Mouse (Mus musculus) limb, embryonic 15.5 days (tissue): Measurements from ENCODE around the gene Gm10272. TPM values are rescaled to one million over a fixed set of nuclear protein-coding genes. Genes with fewer than 3 reads are reported as not detected.

ENCODE experiments used
- ATAC-seq: fragments of 200-750 bp; cut with Nextera tagmentation; 2 replicates; pipeline ENCODE4 v1.8.0; 2017; ENCODE audit warnings: low read depth, moderate TSS enrichment; ENCODE audit not compliant: insufficient number of reproducible peaks, low FRiP score, low TSS enrichment
- H3K27ac ChIP-seq: fragments of 300-500 bp; sonication (generic); 2 replicates; pipeline ENCODE4 v1.5.1; 2015; ENCODE audit warnings: moderate library complexity, mild to moderate bottlenecking, inconsistent platforms
- H3K27me3 ChIP-seq: fragments of 300-500 bp; sonication (generic); 2 replicates; pipeline ENCODE4 v1.6.1; 2015; ENCODE audit warnings: inconsistent platforms
- H3K36me3 ChIP-seq: fragments of 300-500 bp; sonication (generic); 2 replicates; pipeline ENCODE4 v1.6.1; 2015; ENCODE audit warnings: inconsistent platforms
- H3K4me1 ChIP-seq: fragments of 300-500 bp; sonication (generic); 2 replicates; pipeline ENCODE4 v1.6.1; 2015; ENCODE audit warnings: inconsistent platforms
- H3K4me2 ChIP-seq: fragments of 300-500 bp; sonication (generic); 2 replicates; pipeline ENCODE4 v1.6.1; 2015; ENCODE audit warnings: mild to moderate bottlenecking, inconsistent platforms
- H3K4me3 ChIP-seq: fragments of 300-500 bp; sonication (generic); 2 replicates; pipeline ENCODE4 v1.5.1; 2015; ENCODE audit warnings: mild to moderate bottlenecking, inconsistent platforms
- H3K9ac ChIP-seq: fragments of 300-500 bp; sonication (generic); 2 replicates; pipeline ENCODE4 v1.6.1; 2015; ENCODE audit warnings: inconsistent platforms
- H3K9me3 ChIP-seq: fragments of 300-500 bp; sonication (generic); 2 replicates; pipeline ENCODE4 v1.6.1; 2016; ENCODE audit warnings: inconsistent platforms
- WGBS: fragments of 180-500 bp; shearing (Covaris S2); methylation state at CpG from one replicate; pipeline ENCODE4 v1.1.7; 2015; 5-methylcytosine and 5-hydroxymethylcytosine counted together
- polyA plus RNA-seq: library from polyadenylated mRNA; unstranded; fragments of >200 nt; fragmentation: Nextera tagmentation; extraction: Ambion mirVana; gene quantifications from 2 replicates; pipeline ENCODE4 v1.2.1, GENCODE M21; 2015

Gm10272 gene
- polyA plus RNA-seq, result not detected in 2 replicates

DNA sequence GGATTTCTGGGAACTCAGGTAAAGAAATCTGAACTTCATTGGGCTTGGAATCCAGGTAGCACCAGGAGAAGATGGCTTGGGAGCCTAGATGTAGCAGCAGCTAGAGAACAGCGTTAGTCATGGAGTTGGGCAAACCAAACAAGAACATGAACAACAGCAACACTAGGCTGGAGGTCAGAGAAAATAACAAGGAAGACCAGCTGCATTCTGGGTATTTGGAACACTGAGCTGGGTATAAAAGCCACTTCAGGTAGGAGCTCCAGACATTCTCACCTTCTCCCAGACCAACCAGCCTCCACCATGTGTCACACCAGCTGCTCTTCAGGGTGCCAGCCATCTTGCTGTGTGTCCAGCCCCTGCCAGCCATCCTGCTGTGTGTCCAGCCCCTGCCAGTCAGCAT lies at the start of gene Gm10272:
TSS of gene Gm10272 (plus strand) at position 301 of the 400 bp plus-strand sequence.
- no peak within 1 kb of the TSS for H3K4me3 ChIP-seq
- no peak for ATAC-seq
- H3K36me3 ChIP-seq, result no peaks in the 10 kb centered on the region
- H3K4me2 ChIP-seq, result no peak within 1 kb of the TSS
- no peak within 1 kb of the TSS for H3K27ac ChIP-seq
- H3K9ac ChIP-seq, result no peak within 1 kb of the TSS
- 93% methylated on average over 1 of the region's 1 CpGs for WGBS
- peaks cover 3% of the 10 kb centered on the region; the same call in 1 of the 2 replicates for H3K9me3 ChIP-seq
- H3K4me1 ChIP-seq, result no peaks in the 10 kb centered on the region
- no peaks in the 10 kb centered on the region for H3K27me3 ChIP-seq

DNA sequence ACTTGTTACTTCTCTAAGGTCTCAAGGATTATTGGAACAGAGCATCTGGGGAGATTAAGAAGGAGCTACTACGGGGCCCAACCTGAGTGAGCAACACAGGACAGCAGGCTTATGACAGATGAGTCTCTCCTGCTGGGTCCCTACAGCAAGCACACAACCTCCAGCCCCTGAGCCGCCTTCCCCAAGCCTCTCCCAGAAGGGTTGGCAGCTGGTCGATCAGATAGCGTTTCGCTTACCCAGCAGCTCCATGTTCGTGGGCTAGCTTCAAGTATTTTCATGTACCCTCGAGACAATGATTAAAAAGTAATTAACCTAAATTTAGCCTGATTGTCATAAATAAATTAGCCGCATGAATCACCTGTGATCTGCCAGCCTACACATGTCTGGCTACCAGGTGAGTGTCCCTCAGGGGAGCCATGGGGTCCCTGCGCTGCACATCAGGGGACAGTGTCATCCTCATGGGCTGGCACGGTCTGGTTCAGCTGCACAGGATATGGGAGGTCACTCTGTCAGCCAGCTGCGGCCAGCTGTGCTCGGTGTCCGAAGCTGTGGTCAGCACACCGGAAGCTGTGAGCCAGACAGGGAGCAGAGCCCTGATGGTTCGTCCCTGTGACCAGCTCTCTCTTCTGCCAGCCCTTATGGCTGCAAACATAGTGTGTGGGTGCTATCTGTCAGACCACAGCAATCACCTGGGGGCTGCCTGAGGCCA lies 48.0 kb upstream of the Gm10272 start:
- H3K9ac ChIP-seq, result no peak overlapping the region
- no peak for ATAC-seq
- WGBS, result 56% methylated on average over 15 of the region's 15 CpGs

DNA sequence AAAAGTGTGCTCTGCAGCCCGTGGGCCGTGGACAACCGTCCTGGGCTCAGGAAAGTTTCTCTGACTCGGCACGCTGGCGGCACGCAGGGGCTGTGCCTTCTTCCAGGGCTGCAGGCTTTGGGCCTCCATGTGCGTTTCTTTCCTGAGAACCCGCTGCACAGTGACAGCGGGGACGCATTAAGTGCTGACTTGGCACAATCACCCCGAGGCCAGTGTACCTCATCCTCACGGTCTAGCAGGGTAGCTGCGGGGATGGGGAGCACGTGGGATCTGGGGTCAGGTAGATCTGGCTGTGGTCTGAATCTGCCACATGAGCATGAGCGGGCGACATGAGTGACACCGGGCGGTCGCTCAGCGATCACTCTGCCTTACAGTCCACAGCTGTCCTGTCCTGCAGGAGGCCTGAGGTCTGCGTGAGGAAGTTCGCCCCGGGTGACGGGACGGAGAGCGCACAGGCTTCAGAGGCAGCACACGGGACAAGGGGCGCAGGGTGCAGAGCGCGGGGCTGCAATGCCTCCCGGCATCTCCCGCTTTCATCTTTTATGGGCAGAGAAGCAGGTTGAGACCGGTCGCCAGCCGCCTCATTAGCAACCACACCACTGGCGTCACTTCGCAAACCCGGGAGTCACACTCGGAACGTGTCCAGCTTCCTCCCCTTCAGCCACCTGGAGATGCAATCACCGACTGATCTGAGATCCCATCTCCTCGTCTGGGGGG lies 42.3 kb upstream of the Gm10272 start:
- ATAC-seq, result no peak
- Histone ChIP-seq H3K4me3 (no peak overlapping the region), H3K9me3 (no peaks in the 10 kb centered on the region), H3K27me3 (peaks cover 15% of the 10 kb centered on the region; the same call in 1 of the 2 replicates), H3K4me1 (peaks cover 29% of the 10 kb centered on the region), H3K36me3 (no peaks in the 10 kb centered on the region), H3K27ac (no peak overlapping the region), H3K4me2 (peak overlapping the region; percentile 26), H3K9ac (no peak overlapping the region)
- WGBS, result 17% methylated on average over 43 of the region's 43 CpGs

More for the DNA sequence above, 48.0 kb upstream of the Gm10272 start:
- peaks cover 6% of the 10 kb centered on the region; the same call in 1 of the 2 replicates for H3K4me1 ChIP-seq
- no peak overlapping the region for H3K27ac ChIP-seq
- no peaks in the 10 kb centered on the region for H3K36me3 ChIP-seq
- H3K27me3 ChIP-seq, result peaks cover under 1% of the 10 kb centered on the region; the same call in 1 of the 2 replicates
- no peak overlapping the region for H3K4me2 ChIP-seq
- no peak overlapping the region for H3K4me3 ChIP-seq
- H3K9me3 ChIP-seq, result no peaks in the 10 kb centered on the region

DNA sequence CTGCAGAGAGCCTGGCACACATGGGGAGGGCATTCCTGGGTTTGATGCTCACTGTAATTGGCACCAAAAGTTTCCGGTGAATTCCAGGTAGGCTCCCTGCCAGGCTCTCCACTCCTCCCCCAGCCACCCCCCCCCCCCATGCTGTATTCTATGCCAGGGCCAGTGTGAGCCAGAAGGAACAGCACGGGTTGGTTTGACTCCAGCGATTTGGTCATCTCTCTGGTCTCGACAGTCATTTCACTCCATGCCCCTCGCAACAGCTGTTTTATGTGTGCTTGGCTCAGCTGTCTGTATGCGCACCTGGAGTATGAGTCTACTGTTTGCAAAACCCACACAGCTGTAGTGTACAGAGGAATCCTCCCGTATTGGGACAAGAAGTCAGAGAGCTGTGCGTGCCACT lies 40.1 kb upstream of the Gm10272 start:
- no peak overlapping the region for H3K4me3 ChIP-seq
- H3K4me2 ChIP-seq, result 0 out of 2 replicates have a peak overlapping the region, but pooled peaks have one; percentile 5
- H3K36me3 ChIP-seq, result no peaks in the 10 kb centered on the region
- no peaks in the 10 kb centered on the region for H3K9me3 ChIP-seq
- H3K4me1 ChIP-seq, result peaks cover 29% of the 10 kb centered on the region
- 29% methylated on average over 8 of the region's 8 CpGs for WGBS
- peak; percentile 64 for ATAC-seq
- no peak overlapping the region; the same call in 1 of the 2 replicates for H3K27ac ChIP-seq
- H3K27me3 ChIP-seq, result peaks cover 15% of the 10 kb centered on the region; the same call in 1 of the 2 replicates
- H3K9ac ChIP-seq, result no peak overlapping the region

DNA sequence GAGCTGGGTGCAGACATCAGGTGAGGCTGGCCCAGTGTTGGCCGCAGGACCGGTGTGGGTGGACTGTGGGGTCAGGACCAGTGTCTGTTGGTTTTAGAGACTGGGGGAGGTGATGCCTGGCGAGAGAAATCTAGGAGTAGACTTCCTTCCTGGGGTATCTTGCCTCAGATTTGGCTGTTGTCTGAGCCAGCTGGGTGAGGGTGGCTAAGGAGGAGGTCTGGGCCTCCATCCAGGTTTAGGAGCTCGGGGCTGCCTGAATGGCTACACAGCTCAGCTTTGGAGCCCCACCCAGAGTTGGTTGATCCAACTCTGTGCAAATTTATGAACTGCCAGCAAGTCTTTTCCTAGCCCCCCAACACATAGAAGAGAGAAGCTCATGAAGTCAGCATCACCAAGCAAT lies 39.0 kb upstream of the Gm10272 start:
- 65% methylated on average over 4 of the region's 4 CpGs for WGBS
- H3K36me3 ChIP-seq, result no peaks in the 10 kb centered on the region
- H3K4me1 ChIP-seq, result peaks cover 29% of the 10 kb centered on the region
- ATAC-seq, result no peak
- no peak overlapping the region; the same call in 1 of the 2 replicates for H3K27ac ChIP-seq
- H3K9ac ChIP-seq, result no peak overlapping the region
- H3K4me3 ChIP-seq, result no peak overlapping the region
- H3K4me2 ChIP-seq, result no peak overlapping the region
- peaks cover 15% of the 10 kb centered on the region; the same call in 1 of the 2 replicates for H3K27me3 ChIP-seq
- no peaks in the 10 kb centered on the region for H3K9me3 ChIP-seq

DNA sequence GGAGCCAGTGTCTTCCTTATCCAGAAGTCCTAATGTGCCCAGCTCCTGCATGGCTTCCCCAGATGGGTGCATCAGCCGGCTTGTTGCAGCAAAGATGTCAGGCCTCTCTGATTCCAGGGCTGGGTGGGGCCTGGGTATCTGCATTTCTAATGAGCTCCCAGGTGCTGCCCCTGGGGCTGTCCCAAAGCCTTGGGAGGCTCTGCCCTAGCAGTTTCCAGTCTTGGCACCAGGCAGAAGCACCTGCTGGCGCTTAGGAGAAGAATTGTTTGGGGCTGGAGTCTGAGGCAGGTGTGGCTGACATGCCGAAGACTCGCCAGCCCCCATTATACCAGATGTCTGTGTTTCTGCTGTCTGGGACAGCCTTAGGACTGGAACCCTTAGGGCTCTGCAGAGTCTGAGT lies 35.7 kb upstream of the Gm10272 start:
- Histone ChIP-seq H3K4me3 (no peak overlapping the region), H3K36me3 (no peaks in the 10 kb centered on the region), H3K4me2 (no peak overlapping the region), H3K27ac (no peak overlapping the region), H3K9me3 (no peaks in the 10 kb centered on the region), H3K4me1 (peaks cover 22% of the 10 kb centered on the region), H3K9ac (no peak overlapping the region), H3K27me3 (0 out of 2 replicates have a peak, but pooled peaks cover 4% of the 10 kb centered on the region)
- no peak for ATAC-seq
- WGBS, result 53% methylated on average over 4 of the region's 4 CpGs

DNA sequence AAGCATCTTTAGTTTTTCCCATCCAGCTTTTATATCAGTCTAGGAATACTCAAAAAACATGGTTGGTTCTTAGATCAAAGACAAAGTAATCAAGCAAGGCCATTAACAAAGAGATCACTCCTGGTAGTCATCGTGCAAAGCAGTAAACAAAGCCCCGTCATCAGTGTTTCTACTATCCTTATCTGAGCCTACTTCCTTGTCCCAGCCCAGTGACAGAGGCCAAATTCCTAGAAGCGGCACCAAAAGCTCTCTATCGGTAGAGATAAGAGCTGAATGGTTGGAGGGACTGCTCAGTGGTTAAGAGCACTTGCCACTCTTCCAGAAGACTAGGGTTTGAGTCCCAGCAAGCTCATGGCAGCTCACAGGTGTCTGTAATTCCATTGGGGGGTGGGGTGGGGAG lies 34.9 kb upstream of the Gm10272 start:
- Histone ChIP-seq H3K27ac (no peak overlapping the region), H3K9me3 (no peaks in the 10 kb centered on the region), H3K36me3 (no peaks in the 10 kb centered on the region), H3K4me2 (no peak overlapping the region), H3K4me3 (no peak overlapping the region), H3K9ac (no peak overlapping the region), H3K27me3 (0 out of 2 replicates have a peak, but pooled peaks cover 10% of the 10 kb centered on the region), H3K4me1 (peaks cover 16% of the 10 kb centered on the region)
- no peak for ATAC-seq
- WGBS, result 60% methylated on average over 4 of the region's 4 CpGs

DNA sequence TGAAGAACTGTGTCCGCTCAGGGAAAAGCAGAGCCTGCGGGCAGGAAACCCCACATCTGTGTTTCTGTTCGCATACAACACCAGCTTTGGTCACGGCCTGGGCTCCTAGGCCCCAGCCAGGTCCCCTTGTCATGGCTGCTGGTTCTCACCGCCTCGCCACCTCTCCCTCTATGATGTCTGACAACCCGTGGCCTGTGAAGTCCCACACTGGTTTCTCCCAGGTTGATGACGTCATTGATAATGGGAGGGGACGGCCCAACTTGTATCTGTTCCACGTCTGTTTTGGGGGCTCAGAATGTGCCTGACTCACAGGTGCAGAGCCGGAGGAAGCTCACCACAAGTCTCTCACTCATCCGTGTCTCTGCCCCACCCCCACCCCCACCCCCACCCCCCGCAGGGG lies 32.7 kb upstream of the Gm10272 start:
- Histone ChIP-seq H3K27me3 (peaks cover 26% of the 10 kb centered on the region), H3K4me2 (no peak overlapping the region), H3K4me3 (no peak overlapping the region), H3K9ac (no peak overlapping the region), H3K9me3 (no peaks in the 10 kb centered on the region), H3K4me1 (peaks cover 19% of the 10 kb centered on the region), H3K36me3 (no peaks in the 10 kb centered on the region), H3K27ac (no peak overlapping the region)
- WGBS, result 49% methylated on average over 13 of the region's 13 CpGs
- no peak for ATAC-seq

DNA sequence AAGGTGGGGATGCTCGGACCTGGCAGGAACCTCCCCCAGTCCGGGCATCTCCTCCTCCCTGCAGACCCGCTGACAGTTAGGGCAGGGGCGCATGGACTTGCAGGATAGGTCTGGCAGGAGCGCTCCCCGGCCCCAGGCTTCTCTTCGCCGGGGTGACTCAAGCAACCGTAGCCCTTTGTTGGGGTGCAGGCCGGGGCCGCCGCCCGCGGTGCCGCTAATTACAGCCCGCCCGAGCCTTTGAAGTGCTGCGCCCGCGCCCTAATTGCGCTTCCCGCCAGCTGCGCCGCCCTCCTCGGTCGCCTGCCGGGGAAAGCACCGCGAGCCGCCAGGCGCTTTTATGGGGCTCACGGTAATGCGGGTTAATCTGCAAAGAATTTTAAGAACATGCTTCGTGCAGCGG lies 28.9 kb upstream of the Gm10272 start:
- H3K27me3 ChIP-seq, result peaks cover 30% of the 10 kb centered on the region
- H3K9ac ChIP-seq, result 0 out of 2 replicates have a peak overlapping the region, but pooled peaks have one; percentile 10
- no peaks in the 10 kb centered on the region for H3K36me3 ChIP-seq
- H3K9me3 ChIP-seq, result no peaks in the 10 kb centered on the region
- under 1% methylated on average over 35 of the region's 35 CpGs for WGBS
- peaks cover 19% of the 10 kb centered on the region for H3K4me1 ChIP-seq
- peak overlapping the region; percentile 37 for H3K4me3 ChIP-seq
- ATAC-seq, result peak; percentile 31; the same call in 1 of the 2 replicates
- peak overlapping the region; percentile 83 for H3K4me2 ChIP-seq
- no peak overlapping the region for H3K27ac ChIP-seq

DNA sequence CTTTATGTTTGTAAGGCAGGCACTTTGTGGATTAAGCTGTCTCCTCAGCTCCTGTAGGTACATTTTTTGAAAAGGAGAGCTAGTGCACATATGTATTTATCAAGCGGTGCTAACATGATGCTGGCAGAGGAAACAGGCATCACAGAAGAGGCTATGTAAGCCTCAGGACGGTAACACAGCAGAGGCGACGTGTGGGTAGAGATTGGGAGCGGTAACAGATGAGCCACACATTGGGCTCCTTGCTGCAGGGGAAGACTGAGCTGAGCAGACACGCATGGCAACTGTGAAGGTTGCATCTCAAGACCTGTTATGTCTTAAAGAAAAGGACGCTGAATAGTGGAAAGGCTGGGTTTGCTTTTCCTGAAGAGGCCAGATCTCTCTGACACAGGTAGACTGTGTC lies 23.4 kb upstream of the Gm10272 start:
- Histone ChIP-seq H3K4me3 (no peak overlapping the region), H3K27ac (no peak overlapping the region), H3K4me1 (peaks cover 8% of the 10 kb centered on the region), H3K9ac (no peak overlapping the region), H3K4me2 (no peak overlapping the region), H3K36me3 (no peaks in the 10 kb centered on the region), H3K9me3 (no peaks in the 10 kb centered on the region), H3K27me3 (peaks cover 42% of the 10 kb centered on the region)
- 76% methylated on average over 7 of the region's 7 CpGs for WGBS
- ATAC-seq, result no peak

DNA sequence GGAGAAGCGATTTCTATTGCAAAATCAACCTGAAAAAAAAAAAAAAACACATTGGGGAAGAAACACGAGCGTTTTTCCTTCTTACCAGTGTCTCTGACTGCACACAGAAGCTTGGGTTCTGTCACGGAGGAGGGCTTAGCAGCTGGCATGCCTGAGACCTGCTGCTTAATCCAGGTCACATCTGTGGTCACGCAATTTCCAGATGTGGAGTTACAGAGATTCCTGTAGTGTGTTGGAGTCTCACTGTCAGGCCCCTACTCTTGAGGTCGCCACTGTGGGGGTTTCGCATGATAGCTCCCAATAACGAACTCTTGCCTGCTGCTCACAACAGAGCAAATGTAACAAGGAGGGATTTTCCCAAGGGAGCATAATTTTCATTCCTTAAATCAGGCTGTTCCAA lies 22.2 kb upstream of the Gm10272 start:
- H3K36me3 ChIP-seq, result no peaks in the 10 kb centered on the region
- H3K4me1 ChIP-seq, result peaks cover 5% of the 10 kb centered on the region; the same call in 1 of the 2 replicates
- H3K4me3 ChIP-seq, result no peak overlapping the region
- peaks cover 32% of the 10 kb centered on the region for H3K27me3 ChIP-seq
- no peak overlapping the region for H3K27ac ChIP-seq
- no peak for ATAC-seq
- no peak overlapping the region for H3K9ac ChIP-seq
- H3K4me2 ChIP-seq, result no peak overlapping the region
- no peaks in the 10 kb centered on the region for H3K9me3 ChIP-seq
- WGBS, result 15% methylated on average over 8 of the region's 8 CpGs
